Mouse (Mus musculus): Measurements from ENCODE around the gene Nr6a1. TPM values are rescaled to one million over a fixed set of nuclear protein-coding genes. Genes with fewer than 3 reads are reported as not detected.

Nr6a1 gene
- total RNA-seq, 1 experiment, result 40.7 TPM

DNA sequence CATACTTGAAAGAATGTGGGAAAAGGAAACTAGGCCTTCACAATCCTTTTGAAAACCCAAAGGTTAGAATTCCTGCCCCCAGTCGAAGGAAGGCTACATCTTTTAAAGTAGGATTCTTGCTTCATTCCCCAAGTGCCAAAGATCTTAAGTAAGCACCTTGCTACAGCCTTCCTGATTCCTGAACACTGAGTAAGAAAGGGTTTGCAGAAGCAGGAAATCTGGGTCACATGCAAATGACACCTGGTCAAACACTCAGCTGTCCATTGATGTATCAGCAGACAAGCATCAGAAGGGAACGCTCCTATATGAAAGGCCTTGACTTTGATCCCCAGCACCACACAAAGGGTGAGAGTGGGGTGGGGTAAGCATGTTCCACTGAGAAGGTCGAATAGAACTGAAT lies 142.4 kb downstream of the Nr6a1 start:
- no peaks in the 10 kb centered on the region for H3K36me3 ChIP-seq (ENCODE audit: control insufficient read depth, insufficient read depth, low read length, poor library complexity, severe bottlenecking)
- no peak overlapping the region for H3K9ac ChIP-seq (ENCODE audit: insufficient read depth, low read depth, low read length, poor library complexity, severe bottlenecking)
- no peak overlapping the region for H3K4me3 ChIP-seq (ENCODE audit: insufficient read depth in 1 of 2, low read depth in 1 of 2, low read length in 2 of 2, poor library complexity in 1 of 2, severe bottlenecking in 1 of 2)
- H3K9me3 ChIP-seq (ENCODE audit: control insufficient read depth, insufficient read depth, low read depth, low read length), result no peaks in the 10 kb centered on the region
- H3K4me1 ChIP-seq (ENCODE audit: control insufficient read depth in 2 of 2, insufficient read depth in 2 of 2, low read length in 2 of 2, poor library complexity in 1 of 2), result peaks cover 0 to 15% of the 10 kb centered on the region in 2 experiments; a peak in 3 of 4 replicates
- in situ Hi-C loops (cut with MboI; ENCODE audit: low sequenced_read_pairs in 2 of 2, unreplicated experiment in 2 of 2), result no loop called here
- no peak overlapping the region for H3K27ac ChIP-seq (ENCODE audit: insufficient read depth, low read depth, low read length, poor library complexity, severe bottlenecking)
- TF ChIP-seq MAFK (IDR thresholded peaks at IDR 0.05; ENCODE audit: insufficient read depth, low read depth, low read length) (no peak), ZC3H11A (IDR thresholded peaks at IDR 0.05; ENCODE audit: borderline replicate concordance, low read depth, low read length) (no peak), CHD2 (IDR thresholded peaks at IDR 0.05; ENCODE audit: low read depth, low read length) (no peak), ZNF384 (IDR thresholded peaks at IDR 0.05; ENCODE audit: low read depth, low read length) (no peak), HCFC1 (IDR thresholded peaks at IDR 0.05; ENCODE audit: borderline replicate concordance, insufficient read depth, low read length) (no peak)
- DNase-seq (ENCODE audit: low read depth, low spot score), result no peak

DNA sequence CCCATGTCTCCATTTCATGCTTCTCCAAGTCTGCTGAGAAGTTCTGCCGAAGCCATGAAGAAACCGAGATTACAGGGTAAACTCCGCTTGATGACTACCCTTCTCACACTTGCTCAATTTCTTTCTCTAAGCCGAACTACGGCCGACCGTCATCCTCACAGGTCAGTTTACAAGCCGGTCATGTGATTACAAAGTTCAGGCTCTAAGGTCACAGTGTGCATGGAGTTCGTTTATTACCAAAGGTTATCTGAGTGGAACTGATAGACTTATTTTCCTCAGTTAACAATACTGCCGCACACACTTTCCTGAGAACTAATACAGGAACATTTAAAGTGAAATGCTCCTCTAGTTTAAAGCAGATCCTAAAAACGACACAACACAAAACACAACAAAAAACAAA lies 143.1 kb downstream of the Nr6a1 start:
- H3K9me3 ChIP-seq (ENCODE audit: control insufficient read depth, insufficient read depth, low read depth, low read length), result no peaks in the 10 kb centered on the region
- no peak for DNase-seq (ENCODE audit: low read depth, low spot score)
- H3K4me1 ChIP-seq (ENCODE audit: control insufficient read depth in 2 of 2, insufficient read depth in 2 of 2, low read length in 2 of 2, poor library complexity in 1 of 2), result peaks cover 0 to 15% of the 10 kb centered on the region in 2 experiments; a peak in 3 of 4 replicates
- no peaks in the 10 kb centered on the region for H3K36me3 ChIP-seq (ENCODE audit: control insufficient read depth, insufficient read depth, low read length, poor library complexity, severe bottlenecking)
- in situ Hi-C loops (cut with MboI; ENCODE audit: low sequenced_read_pairs in 2 of 2, unreplicated experiment in 2 of 2), result no loop called here
- H3K9ac ChIP-seq (ENCODE audit: insufficient read depth, low read depth, low read length, poor library complexity, severe bottlenecking), result no peak overlapping the region
- TF ChIP-seq MAFK (IDR thresholded peaks at IDR 0.05; ENCODE audit: insufficient read depth, low read depth, low read length) (no peak), ZC3H11A (IDR thresholded peaks at IDR 0.05; ENCODE audit: borderline replicate concordance, low read depth, low read length) (no peak), HCFC1 (IDR thresholded peaks at IDR 0.05; ENCODE audit: borderline replicate concordance, insufficient read depth, low read length) (no peak)
- H3K27ac ChIP-seq (ENCODE audit: insufficient read depth, low read depth, low read length, poor library complexity, severe bottlenecking), result no peak overlapping the region
- H3K4me3 ChIP-seq (ENCODE audit: insufficient read depth in 1 of 2, low read depth in 1 of 2, low read length in 2 of 2, poor library complexity in 1 of 2, severe bottlenecking in 1 of 2), result no peak overlapping the region

DNA sequence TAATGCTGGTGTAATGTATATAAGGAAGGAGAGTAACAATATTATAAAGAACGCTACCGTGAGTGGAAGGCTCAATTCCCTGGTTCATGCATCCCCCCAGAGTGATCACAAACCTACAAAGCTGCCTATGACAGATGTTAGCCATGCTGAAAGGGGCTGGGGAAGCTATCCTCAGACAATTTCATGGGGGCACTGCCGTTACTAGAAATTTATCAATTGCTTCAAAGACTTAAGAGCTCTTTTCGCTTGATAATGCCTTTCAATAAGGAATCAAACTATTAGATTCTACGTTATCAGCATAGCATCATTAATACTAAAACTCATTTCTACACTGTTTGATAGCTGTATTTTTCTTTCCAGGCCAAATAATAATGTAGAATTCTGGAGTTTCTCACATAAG lies 144.1 kb downstream of the Nr6a1 start:
- Histone ChIP-seq H3K9ac (ENCODE audit: insufficient read depth, low read depth, low read length, poor library complexity, severe bottlenecking) (no peak overlapping the region), H3K27ac (ENCODE audit: insufficient read depth, low read depth, low read length, poor library complexity, severe bottlenecking) (no peak overlapping the region), H3K36me3 (ENCODE audit: control insufficient read depth, insufficient read depth, low read length, poor library complexity, severe bottlenecking) (no peaks in the 10 kb centered on the region), H3K9me3 (ENCODE audit: control insufficient read depth, insufficient read depth, low read depth, low read length) (no peaks in the 10 kb centered on the region), H3K4me1 (ENCODE audit: control insufficient read depth in 2 of 2, insufficient read depth in 2 of 2, low read length in 2 of 2, poor library complexity in 1 of 2) (peaks cover 0 to 15% of the 10 kb centered on the region in 2 experiments; a peak in 3 of 4 replicates), H3K4me3 (ENCODE audit: insufficient read depth in 1 of 2, low read depth in 1 of 2, low read length in 2 of 2, poor library complexity in 1 of 2, severe bottlenecking in 1 of 2) (no peak overlapping the region)
- TF ChIP-seq MAFK (IDR thresholded peaks at IDR 0.05; ENCODE audit: insufficient read depth, low read depth, low read length), result no peak
- no peak for TF ChIP-seq HCFC1 (IDR thresholded peaks at IDR 0.05; ENCODE audit: borderline replicate concordance, insufficient read depth, low read length)
- TF ChIP-seq CHD2 (IDR thresholded peaks at IDR 0.05; ENCODE audit: low read depth, low read length), result no peak
- TF ChIP-seq ZC3H11A (IDR thresholded peaks at IDR 0.05; ENCODE audit: borderline replicate concordance, low read depth, low read length), result no peak
- TF ChIP-seq ZNF384 (IDR thresholded peaks at IDR 0.05; ENCODE audit: low read depth, low read length), result no peak
- DNase-seq (ENCODE audit: low read depth, low spot score), result no peak
- in situ Hi-C loops (cut with MboI; ENCODE audit: low sequenced_read_pairs in 2 of 2, unreplicated experiment in 2 of 2), result no loop called here

DNA sequence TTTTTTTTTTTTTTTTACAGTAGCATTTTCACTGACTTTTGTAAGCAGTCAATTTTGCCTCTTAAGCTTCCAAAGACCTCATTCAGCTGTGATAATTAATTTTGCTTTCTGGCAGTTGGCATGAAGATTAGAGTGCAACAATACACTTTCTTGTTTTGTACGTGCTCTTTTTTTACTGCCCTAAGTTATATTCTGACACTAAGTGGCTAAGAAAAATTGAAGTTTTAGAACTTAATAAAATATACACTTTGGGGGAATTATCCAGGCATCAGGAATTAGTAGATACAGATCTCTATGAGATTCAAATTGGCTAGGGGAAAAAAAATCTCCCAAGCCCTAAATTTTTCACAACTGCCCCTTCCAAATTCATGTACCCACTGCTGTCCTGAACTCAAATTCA lies 144.8 kb downstream of the Nr6a1 start:
- H3K9me3 ChIP-seq (ENCODE audit: control insufficient read depth, insufficient read depth, low read depth, low read length), result no peaks in the 10 kb centered on the region
- H3K4me1 ChIP-seq (ENCODE audit: control insufficient read depth in 2 of 2, insufficient read depth in 2 of 2, low read length in 2 of 2, poor library complexity in 1 of 2), result peaks cover 0 to 15% of the 10 kb centered on the region in 2 experiments; a peak in 3 of 4 replicates
- no peak for DNase-seq (ENCODE audit: low read depth, low spot score)
- H3K36me3 ChIP-seq (ENCODE audit: control insufficient read depth, insufficient read depth, low read length, poor library complexity, severe bottlenecking), result no peaks in the 10 kb centered on the region
- H3K9ac ChIP-seq (ENCODE audit: insufficient read depth, low read depth, low read length, poor library complexity, severe bottlenecking), result no peak overlapping the region
- no peak for TF ChIP-seq ZNF384 (IDR thresholded peaks at IDR 0.05; ENCODE audit: low read depth, low read length)
- no peak for TF ChIP-seq CHD2 (IDR thresholded peaks at IDR 0.05; ENCODE audit: low read depth, low read length)
- no peak for TF ChIP-seq MAFK (IDR thresholded peaks at IDR 0.05; ENCODE audit: insufficient read depth, low read depth, low read length)
- no peak for TF ChIP-seq ZC3H11A (IDR thresholded peaks at IDR 0.05; ENCODE audit: borderline replicate concordance, low read depth, low read length)
- no peak for TF ChIP-seq HCFC1 (IDR thresholded peaks at IDR 0.05; ENCODE audit: borderline replicate concordance, insufficient read depth, low read length)
- H3K4me3 ChIP-seq (ENCODE audit: insufficient read depth in 1 of 2, low read depth in 1 of 2, low read length in 2 of 2, poor library complexity in 1 of 2, severe bottlenecking in 1 of 2), result no peak overlapping the region
- in situ Hi-C loops (cut with MboI; ENCODE audit: low sequenced_read_pairs in 2 of 2, unreplicated experiment in 2 of 2), result no loop called here
- no peak overlapping the region for H3K27ac ChIP-seq (ENCODE audit: insufficient read depth, low read depth, low read length, poor library complexity, severe bottlenecking)

All from ES-E14 (cell line).